Mouse (Mus musculus): ENCODE data around the gene Gm973. TPM values are rescaled to one million over a fixed set of nuclear protein-coding genes. Genes with fewer than 3 reads are reported as not detected.
A peak's percentile ranks its signal among the peaks of the same experiment; 100 is the strongest.

The Gm973 gene
- polyA plus RNA-seq, 1 experiment from 2014 or later, result not detected

- peak; percentile 35; the same call in 1 of the 2 replicates for ATAC-seq
- 57% methylated on average over 3 of the region's 3 CpGs for WGBS (ENCODE audit: insufficient replicate concordance)
- no peak overlapping the region for H3K4me2 ChIP-seq
- H3K9me3 ChIP-seq (replicated peaks), result no peaks in the 10 kb centered on the region
- H3K27ac ChIP-seq, result no peak overlapping the region
- no peaks in the 10 kb centered on the region for H3K4me1 ChIP-seq
- H3K27me3 ChIP-seq (replicated peaks), result no peaks in the 10 kb centered on the region
- H3K9ac ChIP-seq, result no peak overlapping the region
- H3K4me3 ChIP-seq, result no peak overlapping the region
- H3K36me3 ChIP-seq, result peaks cover 69% of the 10 kb centered on the region
Observed at GRCm38 (mm10) chr1:59651201-59651819, 135.2 kb downstream of the Gm973 start.

- H3K4me2 ChIP-seq, result no peak overlapping the region
- no peaks in the 10 kb centered on the region for H3K27me3 ChIP-seq (replicated peaks)
- no peak overlapping the region for H3K9ac ChIP-seq
- 83% methylated on average over 3 of the region's 3 CpGs for WGBS (ENCODE audit: insufficient replicate concordance)
- no peaks in the 10 kb centered on the region for H3K9me3 ChIP-seq (replicated peaks)
- H3K4me1 ChIP-seq, result no peaks in the 10 kb centered on the region
- peaks cover 51% of the 10 kb centered on the region for H3K36me3 ChIP-seq
- no peak overlapping the region for H3K27ac ChIP-seq
- ATAC-seq, result no peak
- no peak overlapping the region for H3K4me3 ChIP-seq
Observed at GRCm38 (mm10) chr1:59653243-59653911, 137.3 kb downstream of the Gm973 start.

- no peaks in the 10 kb centered on the region for H3K9me3 ChIP-seq (replicated peaks)
- no peak overlapping the region for H3K9ac ChIP-seq
- peaks cover 15% of the 10 kb centered on the region for H3K4me1 ChIP-seq
- H3K4me3 ChIP-seq, result no peak overlapping the region
- H3K4me2 ChIP-seq, result no peak overlapping the region
- H3K27ac ChIP-seq, result no peak overlapping the region
- WGBS (ENCODE audit: insufficient replicate concordance), result 83% methylated on average over 7 of the region's 7 CpGs
- H3K27me3 ChIP-seq (replicated peaks), result no peaks in the 10 kb centered on the region
- peaks cover 40% of the 10 kb centered on the region for H3K36me3 ChIP-seq
- no peak for ATAC-seq
Observed at GRCm38 (mm10) chr1:59656244-59657171, 140.4 kb downstream of the Gm973 start.

GRCm38 (mm10) chr1:59663456-59664135, 147.5 kb downstream of the Gm973 start:
- 60% methylated on average over 3 of the region's 3 CpGs for WGBS (ENCODE audit: insufficient replicate concordance)
- Histone ChIP-seq H3K27me3 (replicated peaks) (no peaks in the 10 kb centered on the region), H3K9me3 (replicated peaks) (no peaks in the 10 kb centered on the region), H3K36me3 (peaks cover 12% of the 10 kb centered on the region), H3K9ac (no peak overlapping the region), H3K4me3 (no peak overlapping the region), H3K4me1 (peaks cover 49% of the 10 kb centered on the region), H3K4me2 (no peak overlapping the region), H3K27ac (no peak overlapping the region)
- no peak for ATAC-seq

GRCm38 (mm10) chr1:59668871-59669270, 152.8 kb downstream of the Gm973 start:
- WGBS (ENCODE audit: insufficient replicate concordance), result 69% methylated on average over 2 of the region's 2 CpGs
- Histone ChIP-seq H3K4me2 (peak overlapping the region; percentile 84), H3K4me3 (peak overlapping the region; percentile 100)

GRCm38 (mm10) chr1:59669962-59670630, 154.0 kb downstream of the Gm973 start:
- Histone ChIP-seq H3K4me3 (peak overlapping the region; percentile 100), H3K36me3 (peaks cover 19% of the 10 kb centered on the region; the same call in 1 of the 2 replicates), H3K9ac (peak overlapping the region; percentile 98), H3K9me3 (replicated peaks) (no peaks in the 10 kb centered on the region), H3K27me3 (replicated peaks) (no peaks in the 10 kb centered on the region), H3K27ac (peak overlapping the region; percentile 90), H3K4me2 (peak overlapping the region; percentile 84), H3K4me1 (peaks cover 41% of the 10 kb centered on the region)
- peak; percentile 74 for ATAC-seq
- WGBS (ENCODE audit: insufficient replicate concordance), result 2% methylated on average over 42 of the region's 54 CpGs

More at GRCm38 (mm10) chr1:59668871-59669270, 152.8 kb downstream of the Gm973 start:
- ATAC-seq, result no peak
- Histone ChIP-seq H3K9ac (peak overlapping the region; percentile 98), H3K27me3 (replicated peaks) (no peaks in the 10 kb centered on the region), H3K4me1 (peaks cover 44% of the 10 kb centered on the region), H3K27ac (no peak overlapping the region), H3K9me3 (replicated peaks) (no peaks in the 10 kb centered on the region), H3K36me3 (peaks cover 15% of the 10 kb centered on the region; the same call in 1 of the 2 replicates)

- H3K9me3 ChIP-seq (replicated peaks), result no peaks in the 10 kb centered on the region
Observed at GRCm38 (mm10) chr1:59670641-59671168, 154.6 kb downstream of the Gm973 start, which contains the start of gene Sumo1. TSS of gene Sumo1 (minus strand) at chr1:59670834.

GRCm38 (mm10) chr1:59673661-59674060, 157.6 kb downstream of the Gm973 start:
- no peak overlapping the region for H3K4me3 ChIP-seq
- 0 out of 2 replicates have a peak, but pooled peaks cover 6% of the 10 kb centered on the region for H3K27me3 ChIP-seq (replicated peaks)
- H3K27ac ChIP-seq, result no peak overlapping the region
- no peak overlapping the region for H3K4me2 ChIP-seq
- no peak overlapping the region for H3K9ac ChIP-seq
- peaks cover 19% of the 10 kb centered on the region for H3K4me1 ChIP-seq
- no peaks in the 10 kb centered on the region for H3K9me3 ChIP-seq (replicated peaks)
- WGBS (ENCODE audit: insufficient replicate concordance), result 80% methylated on average over 2 of the region's 2 CpGs
- no peak for ATAC-seq
- H3K36me3 ChIP-seq, result peaks cover 16% of the 10 kb centered on the region; the same call in 1 of the 2 replicates

More at GRCm38 (mm10) chr1:59670641-59671168, 154.6 kb downstream of the Gm973 start, which contains the start of gene Sumo1:
- Histone ChIP-seq H3K27ac (peak within 1 kb of the TSS; percentile 90), H3K27me3 (replicated peaks) (no peaks in the 10 kb centered on the region), H3K9ac (peak within 1 kb of the TSS; percentile 98), H3K4me3 (peak within 1 kb of the TSS; percentile 100), H3K36me3 (peaks cover 19% of the 10 kb centered on the region; the same call in 1 of the 2 replicates), H3K4me2 (peak within 1 kb of the TSS; percentile 84), H3K4me1 (peaks cover 35% of the 10 kb centered on the region)
- WGBS (ENCODE audit: insufficient replicate concordance), result under 1% methylated on average over 36 of the region's 36 CpGs
- ATAC-seq, result peak; percentile 90

- ATAC-seq, result peak; percentile 16
- Histone ChIP-seq H3K27ac (peak overlapping the region; percentile 81), H3K4me1 (peaks cover 34% of the 10 kb centered on the region), H3K4me2 (peak overlapping the region; percentile 83), H3K36me3 (peaks cover 16% of the 10 kb centered on the region; the same call in 1 of the 2 replicates), H3K4me3 (peak overlapping the region; percentile 84), H3K9me3 (replicated peaks) (no peaks in the 10 kb centered on the region), H3K9ac (peak overlapping the region; percentile 64; the same call in 1 of the 2 replicates), H3K27me3 (replicated peaks) (peaks cover 14% of the 10 kb centered on the region)
- 8% methylated on average over 11 of the region's 11 CpGs for whole genome bisulfite sequencing (ENCODE audit: insufficient replicate concordance)
Observed at GRCm38 (mm10) chr1:59683926-59684818, 168.1 kb downstream of the Gm973 start.

All from liver, embryonic 12.5 days (tissue).